Mouse (Mus musculus): ENCODE results near the gene Zscan18. TPM values are rescaled to one million over a fixed set of nuclear protein-coding genes. Genes with fewer than 3 reads are reported as not detected.

Zscan18 gene
- total RNA-seq, 2 experiments from 2014 or later = 16.8 to 21.9 TPM

Other genes with a start within 250 kb of the Zscan18 start
- gene Vmn2r53, start 194.8 kb downstream of the Zscan18 start, total RNA-seq (2021) = under 1 TPM; 0.05 TPM
- gene Vmn2r54, start 163.3 kb downstream of the Zscan18 start, total RNA-seq (2021) = not detected
- not detected for gene Vmn2r55, start 118.6 kb downstream of the Zscan18 start, total RNA-seq (2021)
- gene Vmn2r56, start 68.6 kb downstream of the Zscan18 start, total RNA-seq (2021) = not detected
- gene Zfp329, start 15.2 kb upstream of the Zscan18 start, total RNA-seq (2021) = 10 to 100 TPM; 19.5 to 20.2 TPM
- 10 to 100 TPM; 16.1 to 16.8 TPM for gene Zfp110, start 31.1 kb upstream of the Zscan18 start, total RNA-seq (2021)
- 1 to 10 TPM; 6.2 to 7.3 TPM for gene Zfp128, start 77.5 kb upstream of the Zscan18 start, total RNA-seq (2021)
- gene Zscan22, start 94.2 kb upstream of the Zscan18 start, total RNA-seq (2021) = 10 to 100 TPM; 11.9 to 14.5 TPM
- 100 to 1,000 TPM; 418 to 457 TPM for gene Rps5, start 118.7 kb upstream of the Zscan18 start, total RNA-seq (2021)
- gene Rnf225, start 123.8 kb upstream of the Zscan18 start, total RNA-seq (2021) = 1 to 10 TPM in 1 of 2 experiments, under 1 TPM in 1; 0.92 to 1.2 TPM
- 10 to 100 TPM; 12.0 to 13.5 TPM for gene Zfp324, start 162.2 kb upstream of the Zscan18 start, total RNA-seq (2021)
- gene Zfp446, start 174.2 kb upstream of the Zscan18 start, total RNA-seq (2021) = 1 to 10 TPM; 8.3 to 9.1 TPM
- gene Slc27a5, start 194.6 kb upstream of the Zscan18 start, total RNA-seq (2021) = under 1 TPM in 1 of 2 experiments, not detected in 1; 0.26 TPM
- gene Trim28, start 195.5 kb upstream of the Zscan18 start, total RNA-seq (2021) = 100 to 1,000 TPM; 236 to 244 TPM
- gene Zbtb45, start 206.4 kb upstream of the Zscan18 start, total RNA-seq (2021) = 10 to 100 TPM; 27.8 to 30.9 TPM
- gene Chmp2a, start 231.2 kb upstream of the Zscan18 start, total RNA-seq (2021) = 100 to 1,000 TPM; 143 to 149 TPM
- 100 to 1,000 TPM; 199 to 212 TPM for gene Ube2m, start 234.6 kb upstream of the Zscan18 start, total RNA-seq (2021)

Data from layer of hippocampus, postnatal 14 days (tissue).